Mouse (Mus musculus) stomach, postnatal 0 days (tissue): Measurements from ENCODE around the gene 1810046K07Rik. TPM values are rescaled to one million over a fixed set of nuclear protein-coding genes. Genes with fewer than 3 reads are reported as not detected.
A peak's percentile ranks its signal among the peaks of the same experiment; 100 is the strongest.

Experiments
- ATAC-seq: fragments of 200-750 bp; cut with Nextera tagmentation; 2 replicates; pipeline ENCODE4 v1.8.0; 2017; ENCODE audit not compliant: low FRiP score, low TSS enrichment
- DNase-seq: peaks from one replicate; pipeline ENCODE4 v3.0.0-alpha.2; 2016; ENCODE audit warnings: low spot score
- H3K27ac ChIP-seq: fragments of 300-500 bp; sonication (generic); replicated peaks from 2 replicates; pipeline ENCODE4 v1.5.1; 2014; ENCODE audit warnings: mild to moderate bottlenecking, control low read depth
- H3K27me3 ChIP-seq: fragments of 300-500 bp; sonication (generic); 2 replicates; pipeline ENCODE4 v1.6.1; 2014; ENCODE audit warnings: low read length; ENCODE audit not compliant: control insufficient read depth, insufficient read depth
- H3K36me3 ChIP-seq: fragments of 300-500 bp; sonication (generic); 2 replicates; pipeline ENCODE4 v1.6.1; 2014; ENCODE audit warnings: low read length, mixed read lengths; ENCODE audit not compliant: control insufficient read depth, insufficient read depth
- H3K4me1 ChIP-seq: fragments of 300-500 bp; sonication (generic); replicated peaks from 2 replicates; pipeline ENCODE4 v1.6.1; 2014; ENCODE audit warnings: antibody characterized with exemption; ENCODE audit not compliant: control insufficient read depth, insufficient read depth
- H3K4me2 ChIP-seq: fragments of 300-500 bp; sonication (generic); replicated peaks from 2 replicates; pipeline ENCODE4 v1.6.1; 2014; ENCODE audit warnings: low read depth, mild to moderate bottlenecking, control low read depth, moderate library complexity
- H3K4me3 ChIP-seq: fragments of 300-500 bp; sonication (generic); 2 replicates; pipeline ENCODE4 v1.5.1; 2014; ENCODE audit warnings: low read depth, low read length, control low read depth
- H3K9ac ChIP-seq: fragments of 300-500 bp; sonication (generic); 2 replicates; pipeline ENCODE4 v1.6.1; 2014; ENCODE audit warnings: mild to moderate bottlenecking, low read length, control low read depth, mixed read lengths
- H3K9me3 ChIP-seq: fragments of 300-500 bp; sonication (generic); 2 replicates; pipeline ENCODE4 v1.6.1; 2016; ENCODE audit warnings: low read length; ENCODE audit not compliant: control insufficient read depth
- CTCF ChIP-seq: IDR thresholded peaks from 2 replicates; pipeline ENCODE4 v1.5.1; 2016; ENCODE audit warnings: antibody characterized with exemption, low read depth, mild to moderate bottlenecking, moderate library complexity
- EP300 ChIP-seq: optimal IDR thresholded peaks from 2 replicates; pipeline ENCODE3; 2016; ENCODE audit warnings: antibody characterized with exemption
- WGBS: fragments of 180-500 bp; shearing (Covaris S2); extraction: QIAGEN DNeasy Blood & Tissue Kit; methylation state at CpG from one replicate; pipeline ENCODE4 v1.1.7; 2014; 5-methylcytosine and 5-hydroxymethylcytosine counted together
- polyA plus RNA-seq: library from polyadenylated mRNA; unstranded; fragments of >200 nt; fragmentation: Nextera tagmentation; extraction: Ambion mirVana; gene quantifications from 2 replicates; pipeline ENCODE4 v1.2.1, GENCODE M21; 2015

1810046K07Rik gene
- polyA plus RNA-seq, 1 experiment from 2014 or later = 0.23 TPM

DNA sequence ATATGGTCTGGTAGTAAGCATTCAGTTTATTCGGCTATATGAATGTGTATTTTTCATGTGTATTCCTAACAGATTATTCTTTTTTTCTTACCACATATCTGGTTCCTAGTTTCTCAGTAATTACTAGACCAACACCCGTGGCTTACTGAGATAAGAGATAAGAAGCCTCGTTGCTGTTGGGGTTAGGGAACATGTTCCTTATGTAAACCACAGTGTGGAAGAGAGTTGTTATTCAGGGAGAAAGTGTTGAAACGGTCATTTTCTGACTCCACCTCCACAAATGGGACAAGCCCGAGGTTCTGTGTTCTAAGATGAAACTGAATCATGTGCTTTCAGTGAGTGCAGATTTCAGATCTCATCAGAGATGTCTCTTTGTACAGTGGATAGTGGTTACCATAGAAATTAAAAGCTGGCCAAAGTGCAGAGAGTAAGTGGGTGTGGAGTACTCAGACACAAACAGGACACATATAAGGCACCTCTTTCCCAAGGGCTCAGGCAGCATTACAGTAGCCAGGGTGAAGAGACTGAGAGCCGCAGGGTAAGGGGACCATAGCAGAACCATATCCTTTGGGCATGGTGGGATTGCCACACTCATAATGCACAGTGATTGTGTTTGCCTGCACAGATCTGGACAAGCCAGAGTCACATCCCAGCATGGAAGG lies 13.2 kb downstream of the 1810046K07Rik start:
- Histone ChIP-seq H3K27me3 (no peaks in the 10 kb centered on the region), H3K4me3 (no peak overlapping the region), H3K36me3 (no peaks in the 10 kb centered on the region), H3K9me3 (no peaks in the 10 kb centered on the region), H3K4me2 (no peak overlapping the region), H3K4me1 (no peaks in the 10 kb centered on the region), H3K27ac (no peak overlapping the region), H3K9ac (no peak overlapping the region)
- 42% methylated on average over 6 of the region's 6 CpGs for WGBS
- ATAC-seq = no peak; the same call in 1 of the 2 replicates
- no peak for TF ChIP-seq CTCF
- no peak for TF ChIP-seq EP300
- no peak for DNase-seq

DNA sequence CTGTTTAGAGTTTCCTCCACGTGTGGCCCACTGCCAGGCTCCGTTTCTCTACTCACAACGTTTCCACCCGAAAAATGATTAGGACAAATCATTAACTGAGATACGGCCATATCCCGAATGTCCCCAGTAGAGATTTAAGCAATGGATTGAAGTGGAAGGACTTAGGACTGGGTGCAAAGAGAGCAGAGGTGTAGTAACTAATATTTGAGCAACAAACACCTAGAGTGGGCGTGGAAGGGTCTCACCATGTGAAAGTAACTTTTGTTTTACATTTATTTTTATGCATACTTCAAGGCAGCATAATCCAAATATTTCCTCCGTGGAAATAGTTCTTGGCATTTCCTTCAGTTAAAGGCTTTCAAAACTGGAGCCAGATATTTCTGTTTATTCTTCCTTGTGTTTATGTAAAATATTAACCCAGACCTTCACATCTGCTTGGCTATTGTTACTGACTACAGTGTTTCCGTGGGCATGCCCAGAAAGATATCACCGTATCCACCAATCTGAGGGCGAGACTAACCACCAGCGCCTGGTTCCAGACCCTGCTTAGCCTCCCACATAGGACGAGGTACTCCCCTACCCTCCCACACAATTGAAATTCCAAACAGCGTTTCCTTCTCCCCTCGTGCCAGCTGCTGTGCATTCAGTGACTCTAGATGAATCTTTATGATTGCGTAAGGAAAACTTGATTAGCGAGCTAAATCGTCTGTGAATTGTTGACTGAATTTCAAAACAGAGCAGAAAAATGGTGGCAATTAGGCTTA lies 16.0 kb downstream of the 1810046K07Rik start:
- no peak for TF ChIP-seq CTCF
- no peak for TF ChIP-seq EP300
- no peak overlapping the region for H3K27ac ChIP-seq
- no peak overlapping the region for H3K9ac ChIP-seq
- no peaks in the 10 kb centered on the region for H3K9me3 ChIP-seq
- H3K36me3 ChIP-seq = no peaks in the 10 kb centered on the region
- no peaks in the 10 kb centered on the region for H3K4me1 ChIP-seq
- H3K4me3 ChIP-seq = no peak overlapping the region
- WGBS = 17% methylated on average over 18 of the region's 18 CpGs
- H3K27me3 ChIP-seq = no peaks in the 10 kb centered on the region
- DNase-seq (peak; percentile 34), ATAC-seq (peak; percentile 68; the same call in 1 of the 2 replicates)
- H3K4me2 ChIP-seq = peak overlapping the region; percentile 50

DNA sequence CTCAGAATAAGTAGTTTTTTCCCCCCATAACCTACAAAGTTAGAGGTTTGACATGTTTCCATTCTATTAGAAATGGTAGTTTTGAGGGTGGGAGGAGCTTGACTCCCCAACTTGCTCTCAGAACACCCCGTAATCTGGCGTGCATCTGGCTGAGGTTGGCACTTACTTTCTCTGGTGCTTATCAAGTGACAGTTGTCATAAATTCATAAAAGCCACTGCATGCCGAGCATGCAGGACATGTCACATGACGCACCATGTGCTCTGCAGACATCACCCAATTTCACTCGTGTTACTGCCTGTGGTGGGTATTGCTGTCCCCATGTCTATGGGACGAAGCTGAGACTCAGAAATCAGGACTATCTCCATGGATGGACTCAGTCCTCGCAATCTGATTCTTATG lies 18.2 kb downstream of the 1810046K07Rik start:
- Histone ChIP-seq H3K27ac (no peak overlapping the region), H3K4me1 (no peaks in the 10 kb centered on the region), H3K27me3 (no peaks in the 10 kb centered on the region), H3K9me3 (no peaks in the 10 kb centered on the region), H3K36me3 (no peaks in the 10 kb centered on the region), H3K4me2 (no peak overlapping the region), H3K9ac (no peak overlapping the region), H3K4me3 (no peak overlapping the region)
- ATAC-seq (no peak), DNase-seq (no peak)
- 81% methylated on average over 7 of the region's 7 CpGs for WGBS
- no peak for TF ChIP-seq CTCF
- TF ChIP-seq EP300 = no peak

DNA sequence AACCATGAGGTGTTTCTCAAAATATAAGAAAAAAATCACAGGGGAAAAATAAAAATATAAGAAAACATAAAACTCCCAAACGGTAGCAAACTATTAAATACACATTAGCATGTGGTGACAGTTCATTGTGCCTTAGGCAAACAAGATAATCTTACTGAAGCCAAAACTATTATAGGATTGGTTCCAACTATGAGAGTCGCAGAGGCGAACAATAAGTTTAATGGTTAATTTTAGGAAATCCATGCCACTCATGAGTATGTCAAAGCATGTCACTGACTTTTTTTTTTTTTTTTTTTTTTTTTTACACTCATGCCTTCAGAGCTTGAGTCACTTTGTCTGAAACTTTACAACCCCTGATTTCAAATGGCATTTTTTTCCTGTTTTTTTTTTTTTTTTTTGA lies 22.4 kb downstream of the 1810046K07Rik start:
- no peak overlapping the region for H3K4me2 ChIP-seq
- H3K4me1 ChIP-seq = no peaks in the 10 kb centered on the region
- TF ChIP-seq EP300 = no peak
- TF ChIP-seq CTCF = no peak
- no peak overlapping the region for H3K4me3 ChIP-seq
- no peaks in the 10 kb centered on the region for H3K27me3 ChIP-seq
- H3K9ac ChIP-seq = no peak overlapping the region
- no peaks in the 10 kb centered on the region for H3K36me3 ChIP-seq
- H3K9me3 ChIP-seq = no peaks in the 10 kb centered on the region
- ATAC-seq (no peak), DNase-seq (no peak)
- H3K27ac ChIP-seq = no peak overlapping the region
- 57% methylated on average over 3 of the region's 3 CpGs for WGBS

DNA sequence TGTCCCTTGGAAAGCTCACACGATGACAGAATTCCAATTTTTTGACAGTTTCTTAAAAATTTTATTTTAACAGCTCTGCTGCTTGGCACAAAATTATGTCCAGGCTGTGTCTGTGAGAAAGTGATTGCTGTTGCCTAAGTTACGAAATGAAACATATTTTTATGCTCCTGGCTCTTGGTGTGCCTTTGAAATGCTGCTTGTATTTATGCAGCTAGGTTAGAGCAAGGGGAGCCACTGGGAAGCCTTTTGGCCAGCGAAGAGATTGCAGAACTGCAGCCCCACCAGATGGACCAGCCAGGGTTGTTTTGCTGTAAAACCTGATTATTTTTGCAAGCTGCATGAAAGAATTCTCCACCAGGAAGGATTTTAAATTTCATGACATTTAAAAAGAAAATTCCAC lies 23.6 kb downstream of the 1810046K07Rik start:
- WGBS = 75% methylated on average over 3 of the region's 3 CpGs
- H3K27me3 ChIP-seq = no peaks in the 10 kb centered on the region
- no peak for DNase-seq
- no peak overlapping the region for H3K27ac ChIP-seq
- no peaks in the 10 kb centered on the region for H3K9me3 ChIP-seq
- H3K4me2 ChIP-seq = no peak overlapping the region
- H3K9ac ChIP-seq = no peak overlapping the region
- no peak for ATAC-seq
- no peak overlapping the region for H3K4me3 ChIP-seq
- TF ChIP-seq CTCF (no peak), EP300 (no peak)
- H3K4me1 ChIP-seq = no peaks in the 10 kb centered on the region
- no peaks in the 10 kb centered on the region for H3K36me3 ChIP-seq

DNA sequence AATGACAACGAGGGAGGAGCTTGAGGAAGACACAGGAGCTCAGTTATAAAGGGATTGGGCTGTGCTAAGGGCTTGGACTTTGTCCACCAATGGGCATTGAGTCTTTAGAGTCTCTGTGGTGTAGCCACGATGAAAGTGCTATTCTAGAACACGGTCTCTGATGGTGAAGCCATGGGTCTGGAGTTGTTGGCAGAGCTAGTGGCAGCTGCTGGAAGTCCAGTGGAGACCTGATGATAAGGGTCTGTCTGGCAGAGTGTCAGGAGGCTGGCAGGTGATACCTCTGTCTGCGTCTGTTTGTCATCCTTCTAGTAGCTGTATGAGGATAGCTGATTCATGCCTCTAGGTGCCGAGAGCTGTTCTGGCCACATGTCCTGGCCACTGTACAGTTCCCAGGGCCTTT lies 24.7 kb downstream of the 1810046K07Rik start:
- Histone ChIP-seq H3K9ac (no peak overlapping the region), H3K36me3 (no peaks in the 10 kb centered on the region), H3K27ac (no peak overlapping the region), H3K4me1 (no peaks in the 10 kb centered on the region), H3K27me3 (no peaks in the 10 kb centered on the region), H3K4me2 (no peak overlapping the region), H3K4me3 (no peak overlapping the region), H3K9me3 (no peaks in the 10 kb centered on the region)
- WGBS = 64% methylated on average over 5 of the region's 5 CpGs
- ATAC-seq (no peak), DNase-seq (no peak)
- TF ChIP-seq CTCF = no peak
- TF ChIP-seq EP300 = no peak
